Mouse (Mus musculus) thymus, adult 2 months (tissue): Measurements from ENCODE around the gene Dbn1.

Source experiments
- CTCF ChIP-seq: fragments of 200-500 bp; IDR thresholded peaks from 2 replicates; pipeline ENCODE4 v1.5.1; 2012; ENCODE audit warnings: mild to moderate bottlenecking, control low read depth, low read length, moderate library complexity, borderline replicate concordance; ENCODE audit not compliant: control insufficient read depth, poor library complexity, insufficient read depth; ENCODE audit errors: extremely low read depth
- POLR2A ChIP-seq: fragments of 200-500 bp; IDR thresholded peaks from 2 replicates; pipeline ENCODE4 v1.6.1; 2012; ENCODE audit warnings: mild to moderate bottlenecking, low read length, control low read depth, moderate library complexity; ENCODE audit not compliant: control insufficient read depth, poor library complexity, insufficient read depth; ENCODE audit errors: extremely low read depth

- TF ChIP-seq POLR2A, result no peak
- no peak for TF ChIP-seq CTCF
Observed at GRCm38 (mm10) chr13:55479008-55479407, 8.9 kb downstream of the Dbn1 start.
